Mouse (Mus musculus) cerebellum, adult 18-20 months (tissue): ENCODE data around the gene Gm21188.
"Not testable (repeated sequence)": the region's sequence is repeated elsewhere in the genome, so short reads cannot be mapped to it uniquely, and the experiment has no call there.

ENCODE experiments used
- DNase-seq, 2 experiments: peaks; one replicate each; pipeline ENCODE4 v3.0.0; 2021

Gm21188 gene

GRCm38 (mm10) chr13:120026373-120026772 lies 25.6 kb downstream of the Gm21188 start:
- not testable (repeated sequence) for DNase-seq

- peak in 1 of 2 experiments; percentile 0 for DNase-seq
Measured at GRCm38 (mm10) chr13:120025576-120025975, 26.4 kb downstream of the Gm21188 start.

GRCm38 (mm10) chr13:120025004-120025403 lies 27.0 kb downstream of the Gm21188 start:
- not testable (repeated sequence) for DNase-seq

GRCm38 (mm10) chr13:120024581-120024980 lies 27.4 kb downstream of the Gm21188 start:
- DNase-seq = not testable (repeated sequence)

GRCm38 (mm10) chr13:120021477-120021876 lies 30.5 kb downstream of the Gm21188 start:
- peak in 1 of 2 experiments; percentile 1 for DNase-seq

GRCm38 (mm10) chr13:120015348-120016007 lies 36.5 kb downstream of the Gm21188 start:
- not testable (repeated sequence) for DNase-seq

GRCm38 (mm10) chr13:120013962-120014361 lies 38.0 kb downstream of the Gm21188 start:
- DNase-seq = not testable (repeated sequence)

- DNase-seq = not testable (repeated sequence)
Measured at GRCm38 (mm10) chr13:120013544-120013943, 38.5 kb downstream of the Gm21188 start.

- not testable (repeated sequence) for DNase-seq
Measured at GRCm38 (mm10) chr13:120010068-120010467, 41.9 kb downstream of the Gm21188 start.

GRCm38 (mm10) chr13:119999215-119999614 lies 52.8 kb downstream of the Gm21188 start:
- not testable (repeated sequence) for DNase-seq

- DNase-seq = not testable (repeated sequence)
Measured at GRCm38 (mm10) chr13:119998442-119999086, 53.4 kb downstream of the Gm21188 start.

GRCm38 (mm10) chr13:119991917-119992496 lies 60.0 kb downstream of the Gm21188 start:
- DNase-seq = not testable (repeated sequence)

GRCm38 (mm10) chr13:119991264-119991663 lies 60.7 kb downstream of the Gm21188 start:
- DNase-seq = not testable (repeated sequence)
